Mouse (Mus musculus): ENCODE measurements around the gene Slc25a10.

GRCm38 (mm10) chr11:120454965-120455364, 36.7 kb upstream of the Slc25a10 start:
- TF ChIP-seq CTCF (conservative IDR thresholded peaks at IDR 0.05; ENCODE audit: low read length) (no peak), NANOG (IDR thresholded peaks at IDR 0.05; ENCODE audit: borderline replicate concordance, low read length) (no peak)

Data from E14TG2a.4 (cell line).